Mouse (Mus musculus) midbrain, embryonic 10.5 days (tissue): Measurements from ENCODE around the gene Fam110a. TPM values are rescaled to one million over a fixed set of nuclear protein-coding genes. Genes with fewer than 3 reads are reported as not detected.
A peak's percentile ranks its signal among the peaks of the same experiment; 100 is the strongest.

Experiments used
- DNase-seq: peaks from one replicate; pipeline ENCODE4 v3.0.0-alpha.2; 2017; ENCODE audit warnings: low spot score
- H3K27ac ChIP-seq: fragments of 300-500 bp; sonication (generic); replicated peaks from 2 replicates; pipeline ENCODE4 v1.5.1; 2016; ENCODE audit warnings: mild to moderate bottlenecking
- H3K27me3 ChIP-seq: fragments of 300-500 bp; sonication (generic); 2 replicates; pipeline ENCODE4 v1.6.1; 2016; ENCODE audit warnings: low read depth, mild to moderate bottlenecking; ENCODE audit not compliant: poor library complexity, severe bottlenecking
- H3K36me3 ChIP-seq: fragments of 300-500 bp; sonication (generic); 2 replicates; pipeline ENCODE4 v1.6.1; 2016; ENCODE audit warnings: mild to moderate bottlenecking, moderate library complexity
- H3K4me1 ChIP-seq: fragments of 300-500 bp; sonication (generic); 2 replicates; pipeline ENCODE4 v1.6.1; 2016
- H3K4me3 ChIP-seq: fragments of 300-500 bp; sonication (generic); 2 replicates; pipeline ENCODE4 v1.5.1; 2016; ENCODE audit warnings: mild to moderate bottlenecking, moderate library complexity
- H3K9me3 ChIP-seq: fragments of 300-500 bp; sonication (generic); replicated peaks from 2 replicates; pipeline ENCODE4 v1.6.1; 2016; ENCODE audit warnings: mild to moderate bottlenecking
- WGBS: fragments of 180-500 bp; shearing (Covaris S2); methylation state at CpG from one replicate; pipeline ENCODE4 v1.1.7; 2016; 5-methylcytosine and 5-hydroxymethylcytosine counted together
- polyA plus RNA-seq: library from polyadenylated mRNA; unstranded; fragments of >200 nt; fragmentation: Nextera tagmentation; extraction: Ambion mirVana; gene quantifications from 2 replicates; pipeline ENCODE4 v1.2.1, GENCODE M21; 2016

The Fam110a gene
- 79.8 and 108 TPM in 2 replicates for polyA plus RNA-seq

- Histone ChIP-seq H3K36me3 (peaks cover 25% of the 10 kb centered on the region), H3K27me3 (peaks cover 11% of the 10 kb centered on the region), H3K27ac (peak within 1 kb of the TSS; percentile 97), H3K9me3 (no peaks in the 10 kb centered on the region), H3K4me3 (peak within 1 kb of the TSS; percentile 89), H3K4me1 (peaks cover 56% of the 10 kb centered on the region)
- peak; percentile 93 for DNase-seq
- WGBS = under 1% methylated on average over 46 of the region's 46 CpGs
Observed at GRCm38 (mm10) chr2:151979470-151980354, at the start of gene Fam110a. Gene Fam110a, minus strand, starts transcription at chr2:151980219.

GRCm38 (mm10) chr2:152029252-152030082 lies 49.4 kb upstream of the Fam110a start:
- Histone ChIP-seq H3K36me3 (no peaks in the 10 kb centered on the region), H3K27me3 (peaks cover 62% of the 10 kb centered on the region), H3K4me1 (peaks cover 22% of the 10 kb centered on the region), H3K4me3 (peak overlapping the region; percentile 71), H3K27ac (peak overlapping the region; percentile 81), H3K9me3 (no peaks in the 10 kb centered on the region)
- peak; percentile 95 for DNase-seq
- WGBS = under 1% methylated on average over 54 of the region's 54 CpGs

- Histone ChIP-seq H3K4me1 (peaks cover 20% of the 10 kb centered on the region), H3K27me3 (peaks cover 25% of the 10 kb centered on the region), H3K27ac (0 out of 2 replicates have a peak overlapping the region, but pooled peaks have one; percentile 3), H3K4me3 (no peak overlapping the region), H3K9me3 (no peaks in the 10 kb centered on the region), H3K36me3 (no peaks in the 10 kb centered on the region)
- no peak for DNase-seq
- WGBS = 76% methylated on average over 11 of the region's 11 CpGs
Observed at GRCm38 (mm10) chr2:152024883-152025422, 44.9 kb upstream of the Fam110a start.

GRCm38 (mm10) chr2:152022022-152022421 lies 42.0 kb upstream of the Fam110a start:
- H3K27ac ChIP-seq = no peak overlapping the region
- no peak for DNase-seq
- no peak overlapping the region for H3K4me3 ChIP-seq
- H3K9me3 ChIP-seq = no peaks in the 10 kb centered on the region
- H3K4me1 ChIP-seq = peaks cover 10% of the 10 kb centered on the region
- peaks cover 3% of the 10 kb centered on the region; the same call in 1 of the 2 replicates for H3K27me3 ChIP-seq
- no peaks in the 10 kb centered on the region for H3K36me3 ChIP-seq

- Histone ChIP-seq H3K27ac (no peak overlapping the region), H3K4me1 (peaks cover 24% of the 10 kb centered on the region), H3K27me3 (no peaks in the 10 kb centered on the region), H3K36me3 (no peaks in the 10 kb centered on the region), H3K4me3 (no peak overlapping the region), H3K9me3 (no peaks in the 10 kb centered on the region)
- 27% methylated on average over 6 of the region's 6 CpGs for WGBS
- DNase-seq = peak; percentile 67
Observed at GRCm38 (mm10) chr2:152020255-152020654, 40.2 kb upstream of the Fam110a start.

GRCm38 (mm10) chr2:152016666-152017065 lies 36.6 kb upstream of the Fam110a start:
- H3K36me3 ChIP-seq = no peaks in the 10 kb centered on the region
- WGBS = 55% methylated on average over 9 of the region's 9 CpGs
- H3K27ac ChIP-seq = no peak overlapping the region
- H3K27me3 ChIP-seq = no peaks in the 10 kb centered on the region
- no peak for DNase-seq
- H3K9me3 ChIP-seq = no peaks in the 10 kb centered on the region
- H3K4me3 ChIP-seq = no peak overlapping the region
- peaks cover 20% of the 10 kb centered on the region for H3K4me1 ChIP-seq

- no peak overlapping the region for H3K27ac ChIP-seq
- WGBS = 54% methylated on average over 4 of the region's 4 CpGs
- no peaks in the 10 kb centered on the region for H3K27me3 ChIP-seq
- H3K36me3 ChIP-seq = no peaks in the 10 kb centered on the region
- no peaks in the 10 kb centered on the region for H3K9me3 ChIP-seq
- H3K4me3 ChIP-seq = no peak overlapping the region
- H3K4me1 ChIP-seq = peaks cover 22% of the 10 kb centered on the region
- DNase-seq = no peak
Observed at GRCm38 (mm10) chr2:152015997-152016396, 36.0 kb upstream of the Fam110a start.

- 80% methylated on average over 2 of the region's 2 CpGs for WGBS
- Histone ChIP-seq H3K27me3 (no peaks in the 10 kb centered on the region), H3K9me3 (no peaks in the 10 kb centered on the region), H3K36me3 (no peaks in the 10 kb centered on the region), H3K27ac (no peak overlapping the region), H3K4me1 (peaks cover 22% of the 10 kb centered on the region), H3K4me3 (no peak overlapping the region)
- DNase-seq = no peak
Observed at GRCm38 (mm10) chr2:152012701-152013100, 32.7 kb upstream of the Fam110a start.

GRCm38 (mm10) chr2:152012222-152012621 lies 32.2 kb upstream of the Fam110a start:
- Histone ChIP-seq H3K27me3 (no peaks in the 10 kb centered on the region), H3K4me1 (peaks cover 22% of the 10 kb centered on the region), H3K4me3 (no peak overlapping the region), H3K27ac (peak overlapping the region; percentile 58; the same call in 1 of the 2 replicates), H3K9me3 (no peaks in the 10 kb centered on the region), H3K36me3 (no peaks in the 10 kb centered on the region)
- 80% methylated on average over 4 of the region's 4 CpGs for WGBS
- DNase-seq = no peak

- Histone ChIP-seq H3K27ac (peak overlapping the region; percentile 58), H3K4me1 (peaks cover 19% of the 10 kb centered on the region), H3K4me3 (no peak overlapping the region), H3K27me3 (no peaks in the 10 kb centered on the region), H3K36me3 (no peaks in the 10 kb centered on the region), H3K9me3 (no peaks in the 10 kb centered on the region)
- DNase-seq = no peak
- WGBS = 44% methylated on average over 2 of the region's 2 CpGs
Observed at GRCm38 (mm10) chr2:152011724-152012123, 31.7 kb upstream of the Fam110a start.

- Histone ChIP-seq H3K9me3 (no peaks in the 10 kb centered on the region), H3K27ac (no peak overlapping the region), H3K27me3 (no peaks in the 10 kb centered on the region), H3K4me3 (no peak overlapping the region), H3K36me3 (no peaks in the 10 kb centered on the region), H3K4me1 (peaks cover 11% of the 10 kb centered on the region)
- 90% methylated on average over 7 of the region's 7 CpGs for WGBS
- DNase-seq = no peak
Observed at GRCm38 (mm10) chr2:152010661-152011060, 30.6 kb upstream of the Fam110a start.

GRCm38 (mm10) chr2:152010251-152010650 lies 30.2 kb upstream of the Fam110a start:
- no peaks in the 10 kb centered on the region for H3K36me3 ChIP-seq
- DNase-seq = no peak

More at GRCm38 (mm10) chr2:152010251-152010650, 30.2 kb upstream of the Fam110a start:
- H3K4me1 ChIP-seq = peaks cover 7% of the 10 kb centered on the region
- no peak overlapping the region for H3K27ac ChIP-seq
- no peak overlapping the region for H3K4me3 ChIP-seq
- 87% methylated on average over 9 of the region's 9 CpGs for WGBS
- H3K27me3 ChIP-seq = no peaks in the 10 kb centered on the region
- H3K9me3 ChIP-seq = no peaks in the 10 kb centered on the region
